In the genomic region with DNA sequence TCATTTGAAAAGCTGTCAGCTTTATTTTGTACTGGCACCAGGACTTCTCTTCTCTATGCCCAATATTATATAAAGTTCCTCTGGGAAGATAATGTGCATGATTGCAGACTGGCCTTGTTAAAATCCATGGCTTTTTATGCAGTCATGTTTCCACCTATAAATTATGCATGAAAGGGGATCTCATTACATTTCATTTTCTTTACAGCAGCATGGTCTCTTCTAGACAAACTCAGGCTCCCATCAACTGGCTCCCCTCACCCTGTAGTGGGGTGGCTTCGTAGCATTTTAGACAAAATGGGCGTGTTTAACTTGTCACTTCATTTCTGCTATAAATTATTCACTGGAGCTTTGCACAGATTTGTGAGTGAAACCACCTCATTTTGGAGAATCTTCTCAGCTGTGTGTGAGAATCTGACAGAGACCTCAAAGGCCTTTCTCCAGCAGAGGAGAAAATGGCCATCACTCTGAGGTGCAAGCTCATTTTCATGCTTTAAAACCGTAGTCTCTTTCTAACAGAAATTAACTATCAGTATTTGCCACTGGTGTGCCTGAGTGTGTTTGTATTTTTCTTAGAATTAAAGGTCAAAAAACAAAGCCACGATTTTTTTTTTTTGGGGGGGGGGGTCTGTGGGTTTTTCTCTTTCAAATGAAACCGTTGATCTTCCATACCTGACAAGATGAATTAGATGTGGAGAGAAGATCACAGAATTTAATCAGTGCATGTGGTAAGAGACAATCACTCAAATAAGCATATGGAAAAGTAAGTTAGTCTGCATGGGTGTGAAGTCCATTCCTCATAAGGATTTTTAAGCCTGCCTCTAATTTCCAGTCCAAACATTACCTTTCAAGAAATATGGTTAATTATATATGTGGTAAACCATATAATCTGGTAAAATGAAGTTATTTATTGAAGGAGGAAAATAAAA, we compare ENCODE assay signal across 17 mouse cellular contexts.
DNase-seq lines count a peak whose midpoint lies in the region; ATAC-seq and TF ChIP-seq lines count a peak whose summit lies in the region.
"Had no signal": no experiment of that assay in that cellular context is flagged by ENCODE, and none has a peak within 500 bp of the region (broad histone marks: within the 10 kb centered on the region; RNA-seq: fewer than 3 reads in every experiment).

No protein-coding gene starts in this region.

- TF ChIP-seq CTCF in brain, embryonic 14.5 days (IDR thresholded peaks at IDR 0.05; ENCODE audit: borderline replicate concordance, extremely low read depth, insufficient read depth, insufficient read length) = no peak
- no peak for TF ChIP-seq CTCF in thymus, adult 2 months (IDR thresholded peaks at IDR 0.05; ENCODE audit: borderline replicate concordance, control insufficient read depth, extremely low read depth, insufficient read depth, low read length, poor library complexity)

- H3K27ac ChIP-seq in forebrain, embryonic 14.5 days (ENCODE audit: low read depth, low read length) = no peak overlapping the region
- peak overlapping the region; percentile 42; the same call in 1 of the 2 replicates for H3K27ac ChIP-seq in midbrain, embryonic 10.5 days (replicated peaks)
- peak overlapping the region; percentile 59 for H3K27ac ChIP-seq in neural tube, embryonic 13.5 days (replicated peaks)
- H3K27ac ChIP-seq in thymus, adult 2 months (ENCODE audit: control insufficient read depth, insufficient read depth, low read length) = no peak overlapping the region
- H3K27ac ChIP-seq: heart, embryonic 15.5 days; limb, embryonic 12.5 days; liver, embryonic 15.5 days had no signal

- DNase-seq in brain, embryonic 14.5 days (ENCODE audit: low read depth) = peak; percentile 81
- DNase-seq in forebrain, embryonic 14.5 days (ENCODE audit: low spot score) = peak; percentile 39
- no peak for DNase-seq in midbrain, embryonic 10.5 days (ENCODE audit: low spot score)
- no peak for DNase-seq in spleen, adult 12 weeks (ENCODE audit: low spot score)
- DNase-seq in thymus, adult 2 months = no peak
- no peak for DNase-seq in gastrocnemius, postnatal 10 days
- DNase-seq: adrenal gland, adult 8-10 months; cerebellum, adult 9-10 months; heart, adult 18-20 months; kidney, adult 2 months; right cerebral cortex, postnatal 25 days had no signal

- H3K9me3 ChIP-seq in forebrain, embryonic 14.5 days (replicated peaks; ENCODE audit: control insufficient read depth, low read length) = no peaks in the 10 kb centered on the region
- H3K9me3 ChIP-seq in midbrain, embryonic 10.5 days (replicated peaks) = no peaks in the 10 kb centered on the region
- no peaks in the 10 kb centered on the region for H3K9me3 ChIP-seq in neural tube, embryonic 13.5 days
- H3K9me3 ChIP-seq: G1E; heart, embryonic 15.5 days; limb, embryonic 12.5 days; liver, embryonic 15.5 days had no signal

- H3K36me3 ChIP-seq in forebrain, embryonic 14.5 days (ENCODE audit: control insufficient read depth, insufficient read depth, low read length) = no peaks in the 10 kb centered on the region
- H3K36me3 ChIP-seq in midbrain, embryonic 10.5 days = no peaks in the 10 kb centered on the region
- no peaks in the 10 kb centered on the region for H3K36me3 ChIP-seq in neural tube, embryonic 13.5 days
- H3K36me3 ChIP-seq in thymus, adult 2 months (ENCODE audit: control insufficient read depth, insufficient read depth, low read length) = no peaks in the 10 kb centered on the region
- H3K36me3 ChIP-seq: G1E; heart, embryonic 15.5 days; limb, embryonic 12.5 days; liver, embryonic 15.5 days had no signal

- no peak overlapping the region for H3K9ac ChIP-seq in forebrain, embryonic 14.5 days (ENCODE audit: low read length)
- H3K9ac ChIP-seq in neural tube, embryonic 13.5 days = no peak overlapping the region
- H3K9ac ChIP-seq: heart, embryonic 15.5 days; limb, embryonic 12.5 days; liver, embryonic 15.5 days had no signal

- TF ChIP-seq POLR2A in brain, embryonic 14.5 days (IDR thresholded peaks at IDR 0.05; ENCODE audit: borderline replicate concordance, extremely low read depth, insufficient read depth, insufficient read length, poor library complexity, severe bottlenecking) = no peak
- no peak for TF ChIP-seq POLR2A in thymus, adult 2 months (IDR thresholded peaks at IDR 0.05; ENCODE audit: control insufficient read depth, extremely low read depth, insufficient read depth, low read length, poor library complexity)

- H3K27me3 ChIP-seq in forebrain, embryonic 14.5 days (replicated peaks; ENCODE audit: control insufficient read depth, insufficient read depth, low read length) = no peaks in the 10 kb centered on the region
- no peaks in the 10 kb centered on the region for H3K27me3 ChIP-seq in midbrain, embryonic 10.5 days (ENCODE audit: low read depth, poor library complexity, severe bottlenecking)
- no peaks in the 10 kb centered on the region for H3K27me3 ChIP-seq in neural tube, embryonic 13.5 days
- no peaks in the 10 kb centered on the region for H3K27me3 ChIP-seq in thymus, adult 2 months (ENCODE audit: control insufficient read depth, insufficient read depth, low read length)
- H3K27me3 ChIP-seq: heart, embryonic 15.5 days; limb, embryonic 12.5 days; liver, embryonic 15.5 days had no signal

- peak; percentile 68; the same call in 1 of the 2 replicates for ATAC-seq in forebrain, embryonic 14.5 days
- ATAC-seq in neural tube, embryonic 13.5 days (ENCODE audit: low read depth) = peak; percentile 61

- WGBS in forebrain, embryonic 14.5 days = 63% methylated on average over 5 of the region's 5 CpGs
- 67% methylated on average over 5 of the region's 5 CpGs for WGBS in midbrain, embryonic 10.5 days
- WGBS in neural tube, embryonic 13.5 days = 33% methylated on average over 5 of the region's 5 CpGs
- WGBS in thymus, adult 2 months = 72% methylated on average over 5 of the region's 5 CpGs

- H3K4me1 ChIP-seq in forebrain, embryonic 14.5 days (ENCODE audit: control insufficient read depth, insufficient read depth, low read length) = no peaks in the 10 kb centered on the region
- peaks cover 10% of the 10 kb centered on the region for H3K4me1 ChIP-seq in midbrain, embryonic 10.5 days
- peaks cover 5% of the 10 kb centered on the region for H3K4me1 ChIP-seq in neural tube, embryonic 13.5 days (replicated peaks)
- H3K4me1 ChIP-seq in thymus, adult 2 months (replicated peaks; ENCODE audit: control insufficient read depth, insufficient read depth, low read length) = no peaks in the 10 kb centered on the region
- H3K4me1 ChIP-seq: heart, embryonic 15.5 days; liver, embryonic 15.5 days had no signal

- no peak overlapping the region for H3K4me2 ChIP-seq in forebrain, embryonic 14.5 days (ENCODE audit: low read length)
- no peak overlapping the region for H3K4me2 ChIP-seq in neural tube, embryonic 13.5 days
- H3K4me2 ChIP-seq: heart, embryonic 15.5 days; limb, embryonic 12.5 days; liver, embryonic 15.5 days had no signal

- H3K4me3 ChIP-seq in forebrain, embryonic 14.5 days (ENCODE audit: low read depth, low read length) = no peak overlapping the region
- no peak overlapping the region for H3K4me3 ChIP-seq in midbrain, embryonic 10.5 days
- H3K4me3 ChIP-seq in neural tube, embryonic 13.5 days = no peak overlapping the region
- H3K4me3 ChIP-seq in thymus, adult 2 months (ENCODE audit: control insufficient read depth, insufficient read depth, low read length) = no peak overlapping the region
- H3K4me3 ChIP-seq: erythroblast, embryonic 14.5 days; heart, embryonic 15.5 days; limb, embryonic 12.5 days; liver, embryonic 15.5 days had no signal

Comparison
In these comparisons a context has a peak if more than half of its experiments do, and no peak if none do; other contexts are left out.
1. DNase-seq: peak in brain, embryonic 14.5 days (single experiment) and forebrain, embryonic 14.5 days (single experiment); none in midbrain, embryonic 10.5 days (single experiment), spleen, adult 12 weeks (single experiment), thymus, adult 2 months (single experiment) and gastrocnemius, postnatal 10 days (single experiment).
2. H3K27ac ChIP-seq: peak in midbrain, embryonic 10.5 days (single experiment) and neural tube, embryonic 13.5 days (single experiment); none in forebrain, embryonic 14.5 days (single experiment) and thymus, adult 2 months (single experiment).